13 mouse cellular contexts compared by ENCODE assay signal in genomic region chr4:147403931-147404913, GRCm38 (mm10). TPM values are rescaled to one million over a fixed set of nuclear protein-coding genes. Genes with fewer than 3 reads are reported as not detected.
A peak's percentile ranks its signal among the peaks of the same experiment; 100 is the strongest.
DNase-seq lines count a peak whose midpoint lies in the region; ATAC-seq and TF ChIP-seq lines count a peak whose summit lies in the region.
"Not testable (repeated sequence)": the region's sequence is repeated elsewhere in the genome, so short reads cannot be mapped to it uniquely, and the experiment has no call there.
"Had no signal": no experiment of that assay in that cellular context is flagged by ENCODE, and none has a peak within 500 bp of the region (broad histone marks: within the 10 kb centered on the region; RNA-seq: fewer than 3 reads in every experiment).

No protein-coding gene starts in this region.

- H3K4me2 ChIP-seq in embryonic facial prominence, embryonic 13.5 days; hindbrain, embryonic 13.5 days; kidney, postnatal 0 days (ENCODE audit: low read length); liver, embryonic 15.5 days; midbrain, embryonic 14.5 days (ENCODE audit: low read length); stomach, embryonic 16.5 days (ENCODE audit: low read depth, low read length): not testable (repeated sequence)

- TF ChIP-seq CTCF in kidney, postnatal 0 days (IDR thresholded peaks at IDR 0.05; ENCODE audit: low read depth) = not testable (repeated sequence)

- H3K27ac ChIP-seq in embryonic facial prominence, embryonic 13.5 days; heart, embryonic 10.5 days; hindbrain, embryonic 13.5 days; kidney, postnatal 0 days; liver, embryonic 15.5 days (replicated peaks); midbrain, embryonic 14.5 days (replicated peaks; ENCODE audit: low read depth, low read length); stomach, embryonic 16.5 days (ENCODE audit: low read length): not testable (repeated sequence)

- peak; percentile 48 for ATAC-seq in embryonic facial prominence, embryonic 13.5 days (ENCODE audit: insufficient number of reproducible peaks, insufficient read depth, low FRiP score, low TSS enrichment, low read depth)
- ATAC-seq in hindbrain, embryonic 13.5 days (ENCODE audit: low FRiP score) = peak; percentile 6; the same call in 1 of the 2 replicates
- peak; percentile 22; the same call in 1 of the 2 replicates for ATAC-seq in kidney, postnatal 0 days (replicated peaks; ENCODE audit: low FRiP score, low read depth)
- ATAC-seq in liver, embryonic 15.5 days (ENCODE audit: insufficient read depth) = peak; percentile 47
- ATAC-seq in midbrain, embryonic 14.5 days (ENCODE audit: low FRiP score, low TSS enrichment) = peak; percentile 26; the same call in 1 of the 2 replicates
- 0 out of 2 replicates have a peak, but pooled peaks have one; percentile 12 for ATAC-seq in stomach, embryonic 16.5 days (ENCODE audit: insufficient read depth, low FRiP score)

- peak; percentile 8 for DNase-seq in CD4-positive helper T cell, adult 2 months (ENCODE audit: low read depth, low spot score)
- peak; percentile 75 for DNase-seq in heart, embryonic 10.5 days (ENCODE audit: low spot score)
- DNase-seq in kidney, postnatal 0 days (ENCODE audit: low spot score); midbrain, embryonic 14.5 days: not testable (repeated sequence)

- not testable (repeated sequence) for H3K9ac ChIP-seq in embryonic facial prominence, embryonic 13.5 days; hindbrain, embryonic 13.5 days; kidney, postnatal 0 days (ENCODE audit: low read depth, low read length); liver, embryonic 15.5 days; midbrain, embryonic 14.5 days (replicated peaks; ENCODE audit: low read length); stomach, embryonic 16.5 days (ENCODE audit: low read length)

- H3K4me3 ChIP-seq in embryonic facial prominence, embryonic 13.5 days; heart, embryonic 10.5 days; hindbrain, embryonic 13.5 days; kidney, postnatal 0 days (replicated peaks; ENCODE audit: low read depth, low read length); liver, embryonic 15.5 days (replicated peaks); midbrain, embryonic 14.5 days (replicated peaks; ENCODE audit: low read depth, low read length); stomach, embryonic 16.5 days (replicated peaks; ENCODE audit: low read length): not testable (repeated sequence)

- H3K9me3 ChIP-seq in embryonic facial prominence, embryonic 13.5 days = peaks cover 52% of the 10 kb centered on the region
- H3K9me3 ChIP-seq in heart, embryonic 10.5 days = peaks cover 49% of the 10 kb centered on the region
- peaks cover 50% of the 10 kb centered on the region for H3K9me3 ChIP-seq in hindbrain, embryonic 13.5 days
- H3K9me3 ChIP-seq in kidney, postnatal 0 days (replicated peaks; ENCODE audit: low read length) = peaks cover 22% of the 10 kb centered on the region
- peaks cover 27% of the 10 kb centered on the region for H3K9me3 ChIP-seq in liver, embryonic 15.5 days (replicated peaks)
- H3K9me3 ChIP-seq in midbrain, embryonic 14.5 days (ENCODE audit: control insufficient read depth, low read length) = peaks cover 50% of the 10 kb centered on the region
- peaks cover 31% of the 10 kb centered on the region for H3K9me3 ChIP-seq in stomach, embryonic 16.5 days (replicated peaks; ENCODE audit: control insufficient read depth, low read length)

- H3K27me3 ChIP-seq in embryonic facial prominence, embryonic 13.5 days; heart, embryonic 10.5 days (ENCODE audit: insufficient read depth, poor library complexity, severe bottlenecking); hindbrain, embryonic 13.5 days; kidney, postnatal 0 days (ENCODE audit: insufficient read depth, low read length); liver, embryonic 15.5 days; midbrain, embryonic 14.5 days (ENCODE audit: control insufficient read depth, insufficient read depth, low read length); stomach, embryonic 16.5 days (ENCODE audit: control insufficient read depth, insufficient read depth, low read length): not testable (repeated sequence)

- WGBS in embryonic facial prominence, embryonic 13.5 days = 73% methylated on average over 6 of the region's 6 CpGs
- WGBS in heart, embryonic 10.5 days = 74% methylated on average over 6 of the region's 6 CpGs
- whole genome bisulfite sequencing in hindbrain, embryonic 13.5 days = 77% methylated on average over 6 of the region's 6 CpGs
- 81% methylated on average over 5 of the region's 6 CpGs for WGBS in kidney, postnatal 0 days
- WGBS in liver, embryonic 15.5 days (ENCODE audit: insufficient replicate concordance) = 51% methylated on average over 6 of the region's 6 CpGs
- 80% methylated on average over 5 of the region's 6 CpGs for WGBS in midbrain, embryonic 14.5 days
- 72% methylated on average over 5 of the region's 6 CpGs for WGBS in stomach, embryonic 16.5 days

- not testable (repeated sequence) for H3K4me1 ChIP-seq in embryonic facial prominence, embryonic 13.5 days; heart, embryonic 10.5 days; hindbrain, embryonic 13.5 days (replicated peaks); kidney, postnatal 0 days (replicated peaks; ENCODE audit: insufficient read depth, low read length); liver, embryonic 15.5 days (replicated peaks); midbrain, embryonic 14.5 days (ENCODE audit: control insufficient read depth, insufficient read depth, low read length); stomach, embryonic 16.5 days (ENCODE audit: control insufficient read depth, insufficient read depth, low read length)

- not testable (repeated sequence) for H3K36me3 ChIP-seq in embryonic facial prominence, embryonic 13.5 days; heart, embryonic 10.5 days; hindbrain, embryonic 13.5 days; kidney, postnatal 0 days (ENCODE audit: insufficient read depth, low read length); liver, embryonic 15.5 days (replicated peaks); midbrain, embryonic 14.5 days (ENCODE audit: control insufficient read depth, insufficient read depth, low read length); stomach, embryonic 16.5 days (ENCODE audit: control insufficient read depth, insufficient read depth, low read length)

RNA-seq across cellular contexts. Expression of gene Zfp978, which starts 43.1 kb away (rescaled TPM):
- not detected in 2 replicates for polyA plus RNA-seq in embryonic facial prominence, embryonic 13.5 days (2015; fragmentation: Nextera tagmentation; extraction: Ambion mirVana)
- 0.14 and 0.26 TPM in 2 replicates for polyA plus RNA-seq in heart, embryonic 10.5 days (2016; fragmentation: Nextera tagmentation; extraction: Ambion mirVana)
- not detected in 2 replicates for polyA plus RNA-seq in hindbrain, embryonic 13.5 days (2015; fragmentation: Nextera tagmentation; extraction: Ambion mirVana)
- polyA plus RNA-seq in kidney, postnatal 0 days (2015; fragmentation: Nextera tagmentation; extraction: Ambion mirVana) = 0.14 and 0.17 TPM in 2 replicates
- polyA plus RNA-seq in liver, embryonic 15.5 days (2015; fragmentation: Nextera tagmentation; extraction: Ambion mirVana) = 0.16 TPM in 1 of 2 replicates, not detected in the other
- 0.22 TPM in 1 of 2 replicates, not detected in the other for polyA plus RNA-seq in midbrain, embryonic 14.5 days (2014; fragmentation: Nextera tagmentation; extraction: Ambion mirVana)
- polyA plus RNA-seq in stomach, embryonic 16.5 days (2015; fragmentation: Nextera tagmentation; extraction: Ambion mirVana) = not detected in 2 replicates
- polyA plus RNA-seq: forebrain, embryonic 14.5 days; intestine, embryonic 15.5 days; liver, adult 2 months; midbrain, embryonic 16.5 days; neural tube, embryonic 14.5 days had no signal
